Mouse (Mus musculus) forebrain, embryonic 15.5 days (tissue): ENCODE measurements at regions not wholly inside any gene's neighbourhood (a gene's known extent, or its start where the extent isn't known, plus 50 kb on each side); places are given as distances from the start of the nearest gene placed in this dataset.

Experiments
- ATAC-seq: fragments of 200-750 bp; cut with Nextera tagmentation; replicated peaks from 2 replicates; pipeline ENCODE4 v1.8.0; 2017; ENCODE audit warnings: mild to moderate bottlenecking, moderate TSS enrichment, moderate library complexity
- H3K27ac ChIP-seq: fragments of 300-500 bp; sonication (generic); replicated peaks from 2 replicates; pipeline ENCODE4 v1.5.1; 2015; ENCODE audit warnings: mild to moderate bottlenecking, inconsistent platforms
- H3K27me3 ChIP-seq: fragments of 300-500 bp; sonication (generic); 2 replicates; pipeline ENCODE4 v1.6.1; 2015; ENCODE audit warnings: inconsistent platforms
- H3K36me3 ChIP-seq: fragments of 300-500 bp; sonication (generic); 2 replicates; pipeline ENCODE4 v1.6.1; 2015; ENCODE audit warnings: mild to moderate bottlenecking, inconsistent platforms
- H3K4me1 ChIP-seq: fragments of 300-500 bp; sonication (generic); 2 replicates; pipeline ENCODE4 v1.6.1; 2015; ENCODE audit warnings: inconsistent platforms
- H3K4me2 ChIP-seq: fragments of 300-500 bp; sonication (generic); replicated peaks from 2 replicates; pipeline ENCODE4 v1.6.1; 2015; ENCODE audit warnings: mild to moderate bottlenecking, inconsistent platforms
- H3K4me3 ChIP-seq: fragments of 300-500 bp; sonication (generic); 2 replicates; pipeline ENCODE4 v1.5.1; 2015; ENCODE audit warnings: mild to moderate bottlenecking, inconsistent platforms
- H3K9ac ChIP-seq: fragments of 300-500 bp; sonication (generic); replicated peaks from 2 replicates; pipeline ENCODE4 v1.6.1; 2015; ENCODE audit warnings: mild to moderate bottlenecking, inconsistent platforms
- H3K9me3 ChIP-seq: fragments of 300-500 bp; sonication (generic); 2 replicates; pipeline ENCODE4 v1.6.1; 2016; ENCODE audit warnings: inconsistent platforms
- WGBS: fragments of 180-500 bp; shearing (Covaris S2); methylation state at CpG from one replicate; pipeline ENCODE4 v1.1.7; 2015; ENCODE audit warnings: mixed read lengths; 5-methylcytosine and 5-hydroxymethylcytosine counted together

- H3K4me3 ChIP-seq: no peak overlapping the region
- ATAC-seq: 0 out of 2 replicates have a peak, but pooled peaks have one; percentile 35
- H3K9ac ChIP-seq: no peak overlapping the region
- no peaks in the 10 kb centered on the region for H3K27me3 ChIP-seq
- peaks cover 8% of the 10 kb centered on the region for H3K4me1 ChIP-seq
- no peaks in the 10 kb centered on the region for H3K9me3 ChIP-seq
- H3K4me2 ChIP-seq: no peak overlapping the region
- whole genome bisulfite sequencing: 55% methylated on average over 12 of the region's 12 CpGs
- H3K27ac ChIP-seq: peak overlapping the region; percentile 36
- H3K36me3 ChIP-seq: no peaks in the 10 kb centered on the region
Observed at GRCm38 (mm10) chr13:59251252-59252006, 333.6 kb downstream of the Agtpbp1 start.

- ATAC-seq: no peak
- Histone ChIP-seq H3K27ac (no peak overlapping the region), H3K4me2 (no peak overlapping the region), H3K4me3 (no peak overlapping the region), H3K9me3 (no peaks in the 10 kb centered on the region), H3K27me3 (no peaks in the 10 kb centered on the region), H3K4me1 (peaks cover 8% of the 10 kb centered on the region), H3K36me3 (no peaks in the 10 kb centered on the region), H3K9ac (no peak overlapping the region)
- 85% methylated on average over 9 of the region's 9 CpGs for WGBS
Observed at GRCm38 (mm10) chr13:59248411-59248810, 336.6 kb downstream of the Agtpbp1 start.

GRCm38 (mm10) chr13:59246984-59247537 lies 338.0 kb downstream of the Agtpbp1 start:
- no peaks in the 10 kb centered on the region for H3K27me3 ChIP-seq
- no peak overlapping the region for H3K9ac ChIP-seq
- H3K27ac ChIP-seq: no peak overlapping the region
- WGBS: 79% methylated on average over 7 of the region's 7 CpGs
- peaks cover 8% of the 10 kb centered on the region for H3K4me1 ChIP-seq
- H3K9me3 ChIP-seq: no peaks in the 10 kb centered on the region
- no peak for ATAC-seq
- no peak overlapping the region for H3K4me2 ChIP-seq
- no peak overlapping the region for H3K4me3 ChIP-seq
- no peaks in the 10 kb centered on the region for H3K36me3 ChIP-seq

- Histone ChIP-seq H3K4me1 (peaks cover under 1% of the 10 kb centered on the region), H3K36me3 (no peaks in the 10 kb centered on the region), H3K9me3 (no peaks in the 10 kb centered on the region), H3K9ac (no peak overlapping the region), H3K4me2 (no peak overlapping the region), H3K27me3 (no peaks in the 10 kb centered on the region), H3K4me3 (no peak overlapping the region), H3K27ac (no peak overlapping the region)
- 79% methylated on average over 6 of the region's 6 CpGs for WGBS
- ATAC-seq: no peak
Observed at GRCm38 (mm10) chr13:59246070-59246469, 339.0 kb downstream of the Agtpbp1 start.

- no peaks in the 10 kb centered on the region for H3K27me3 ChIP-seq
- no peak overlapping the region for H3K4me3 ChIP-seq
- no peak overlapping the region for H3K27ac ChIP-seq
- no peak overlapping the region for H3K9ac ChIP-seq
- H3K4me2 ChIP-seq: no peak overlapping the region
- ATAC-seq: no peak
- no peaks in the 10 kb centered on the region for H3K4me1 ChIP-seq
- H3K36me3 ChIP-seq: no peaks in the 10 kb centered on the region
- no peaks in the 10 kb centered on the region for H3K9me3 ChIP-seq
- WGBS: 96% methylated on average over 1 of the region's 1 CpGs
Observed at GRCm38 (mm10) chr13:59244622-59245021, 340.4 kb downstream of the Agtpbp1 start.

- no peaks in the 10 kb centered on the region for H3K27me3 ChIP-seq
- no peak overlapping the region for H3K9ac ChIP-seq
- WGBS: 82% methylated on average over 4 of the region's 4 CpGs
- H3K4me1 ChIP-seq: peaks cover 4% of the 10 kb centered on the region; the same call in 1 of the 2 replicates
- no peaks in the 10 kb centered on the region for H3K36me3 ChIP-seq
- no peak for ATAC-seq
- no peak overlapping the region for H3K4me2 ChIP-seq
- no peak overlapping the region for H3K27ac ChIP-seq
- no peak overlapping the region for H3K4me3 ChIP-seq
- no peaks in the 10 kb centered on the region for H3K9me3 ChIP-seq
Observed at GRCm38 (mm10) chr13:59242671-59243070, 342.4 kb downstream of the Agtpbp1 start.

- H3K9ac ChIP-seq: no peak overlapping the region
- peak; percentile 51; the same call in 1 of the 2 replicates for ATAC-seq
- H3K36me3 ChIP-seq: no peaks in the 10 kb centered on the region
- H3K27ac ChIP-seq: peak overlapping the region; percentile 5; the same call in 1 of the 2 replicates
- H3K9me3 ChIP-seq: no peaks in the 10 kb centered on the region
- H3K4me2 ChIP-seq: no peak overlapping the region
- peaks cover 11% of the 10 kb centered on the region for H3K4me1 ChIP-seq
- no peak overlapping the region for H3K4me3 ChIP-seq
- WGBS: 76% methylated on average over 1 of the region's 1 CpGs
- H3K27me3 ChIP-seq: no peaks in the 10 kb centered on the region
Observed at GRCm38 (mm10) chr13:59238696-59239095, 346.3 kb downstream of the Agtpbp1 start.

GRCm38 (mm10) chr13:59235836-59236235 lies 349.2 kb downstream of the Agtpbp1 start:
- 80% methylated on average over 9 of the region's 9 CpGs for WGBS
- Histone ChIP-seq H3K36me3 (no peaks in the 10 kb centered on the region), H3K27me3 (no peaks in the 10 kb centered on the region), H3K9ac (no peak overlapping the region), H3K4me3 (no peak overlapping the region), H3K27ac (no peak overlapping the region), H3K4me1 (peaks cover 11% of the 10 kb centered on the region), H3K9me3 (no peaks in the 10 kb centered on the region), H3K4me2 (no peak overlapping the region)
- ATAC-seq: no peak

GRCm38 (mm10) chr13:59229111-59229541 lies 355.9 kb downstream of the Agtpbp1 start:
- ATAC-seq: no peak
- 92% methylated on average over 6 of the region's 6 CpGs for WGBS
- no peaks in the 10 kb centered on the region for H3K9me3 ChIP-seq
- no peaks in the 10 kb centered on the region for H3K27me3 ChIP-seq
- no peak overlapping the region for H3K27ac ChIP-seq
- no peak overlapping the region for H3K4me3 ChIP-seq
- H3K4me2 ChIP-seq: no peak overlapping the region
- no peaks in the 10 kb centered on the region for H3K4me1 ChIP-seq
- no peak overlapping the region for H3K9ac ChIP-seq
- no peaks in the 10 kb centered on the region for H3K36me3 ChIP-seq

- no peaks in the 10 kb centered on the region for H3K27me3 ChIP-seq
- H3K4me1 ChIP-seq: no peaks in the 10 kb centered on the region
- H3K9me3 ChIP-seq: no peaks in the 10 kb centered on the region
- 68% methylated on average over 12 of the region's 12 CpGs for WGBS
- no peak overlapping the region for H3K4me3 ChIP-seq
- H3K4me2 ChIP-seq: no peak overlapping the region
- no peak overlapping the region for H3K9ac ChIP-seq
- ATAC-seq: no peak
- H3K36me3 ChIP-seq: no peaks in the 10 kb centered on the region
- no peak overlapping the region for H3K27ac ChIP-seq
Observed at GRCm38 (mm10) chr13:59228059-59228830, 356.8 kb downstream of the Agtpbp1 start.

GRCm38 (mm10) chr13:59227523-59228058 lies 357.4 kb downstream of the Agtpbp1 start:
- no peak overlapping the region for H3K4me3 ChIP-seq
- H3K27me3 ChIP-seq: no peaks in the 10 kb centered on the region
- 90% methylated on average over 13 of the region's 13 CpGs for WGBS
- H3K9ac ChIP-seq: no peak overlapping the region
- no peaks in the 10 kb centered on the region for H3K36me3 ChIP-seq
- no peak overlapping the region for H3K4me2 ChIP-seq
- ATAC-seq: no peak
- no peak overlapping the region for H3K27ac ChIP-seq
- H3K4me1 ChIP-seq: no peaks in the 10 kb centered on the region
- H3K9me3 ChIP-seq: no peaks in the 10 kb centered on the region

GRCm38 (mm10) chr13:59220587-59220986 lies 364.4 kb downstream of the Agtpbp1 start:
- no peak for ATAC-seq
- WGBS: 36% methylated on average over 6 of the region's 6 CpGs
- no peak overlapping the region for H3K9ac ChIP-seq

More at GRCm38 (mm10) chr13:59220587-59220986, 364.4 kb downstream of the Agtpbp1 start:
- H3K4me2 ChIP-seq: no peak overlapping the region
- no peak overlapping the region for H3K4me3 ChIP-seq
- H3K9me3 ChIP-seq: no peaks in the 10 kb centered on the region
- H3K27ac ChIP-seq: no peak overlapping the region
- H3K27me3 ChIP-seq: no peaks in the 10 kb centered on the region
- H3K4me1 ChIP-seq: peaks cover 6% of the 10 kb centered on the region; the same call in 1 of the 2 replicates
- H3K36me3 ChIP-seq: no peaks in the 10 kb centered on the region
